Mouse (Mus musculus) CH12.LX (cell line): ENCODE results near the gene Tcirg1. TPM values are rescaled to one million over a fixed set of nuclear protein-coding genes. Genes with fewer than 3 reads are reported as not detected.

Experiments
- DNase-seq: peaks from one replicate; pipeline ENCODE4 v3.0.0-alpha.2; 2013; ENCODE audit errors: extremely low read depth
- H3K27ac ChIP-seq: 2 replicates; pipeline ENCODE4 v1.5.1; 2012; ENCODE audit warnings: low read depth, mild to moderate bottlenecking, control low read depth, moderate library complexity; ENCODE audit not compliant: insufficient read depth
- H3K27me3 ChIP-seq: replicated peaks from 2 replicates; pipeline ENCODE3; 2012; ENCODE audit warnings: inconsistent platforms
- H3K36me3 ChIP-seq, 2 experiments: replicated peaks in 1 of 2; 2 replicates each; pipeline versions ENCODE3 to v1.6.1; 2012; ENCODE audit warnings: inconsistent platforms in 1 of 2, low read length in 1 of 2, mild to moderate bottlenecking in 1 of 2, mixed read lengths in 1 of 2, moderate library complexity in 1 of 2; ENCODE audit not compliant: control insufficient read depth in 1 of 2, insufficient read depth in 1 of 2
- H3K4me1 ChIP-seq, 2 experiments: 2 replicates each; pipeline ENCODE4 v1.6.1; 2012; ENCODE audit warnings: inconsistent platforms in 1 of 2, moderate library complexity in 1 of 2; ENCODE audit not compliant: insufficient read depth in 2 of 2, control insufficient read depth in 1 of 2
- H3K4me2 ChIP-seq: 2 replicates; pipeline ENCODE4 v1.6.1; 2012; ENCODE audit warnings: low read depth, mild to moderate bottlenecking, control low read depth; ENCODE audit not compliant: poor library complexity, insufficient read depth, severe bottlenecking
- H3K4me3 ChIP-seq, 3 experiments: fragments of 150-350 bp in 1 of 3; sonication (generic) in 1 of 3; replicated peaks in 1 of 3; 2 replicates each; pipeline versions ENCODE3 to v1.5.1; 2011 to 2012; ENCODE audit warnings: low read depth in 2 of 3, low read length in 2 of 3, mild to moderate bottlenecking in 2 of 3, moderate library complexity in 2 of 3, control low read depth in 1 of 3, improper control_type of control experiment in 1 of 3, inconsistent platforms in 1 of 3, mixed read lengths in 1 of 3; ENCODE audit not compliant: poor library complexity in 1 of 3
- H3K79me2 ChIP-seq: replicated peaks from 2 replicates; pipeline ENCODE4 v1.6.1; 2012; ENCODE audit warnings: mild to moderate bottlenecking, moderate library complexity; ENCODE audit not compliant: control insufficient read depth, poor library complexity, insufficient read depth, severe bottlenecking; ENCODE audit errors: extremely low read depth
- H3K9ac ChIP-seq: 2 replicates; pipeline ENCODE4 v1.6.1; 2012; ENCODE audit warnings: low read depth, mild to moderate bottlenecking, control low read depth, moderate library complexity; ENCODE audit not compliant: insufficient read depth
- H3K9me3 ChIP-seq: replicated peaks from 2 replicates; pipeline ENCODE3; 2012; ENCODE audit warnings: low read length, inconsistent platforms, mixed read lengths
- CHD1 ChIP-seq: IDR thresholded peaks from 2 replicates; pipeline ENCODE4 v1.6.1; 2012; ENCODE audit warnings: low read depth, low read length, improper control_type of control experiment, inconsistent platforms
- CHD2 ChIP-seq: IDR thresholded peaks from 2 replicates; pipeline ENCODE4 v1.6.1; 2011; ENCODE audit warnings: low read length, improper control_type of control experiment
- CTCF ChIP-seq, 2 experiments: IDR thresholded peaks in 1 of 2; conservative IDR thresholded peaks in 1 of 2; 2 replicates each; pipeline ENCODE4 v1.5.1; 2011 to 2012; ENCODE audit warnings: low read depth in 2 of 2, low read length in 2 of 2, improper control_type of control experiment in 1 of 2, inconsistent platforms in 1 of 2, mild to moderate bottlenecking in 1 of 2, moderate library complexity in 1 of 2
- E2F4 ChIP-seq: IDR thresholded peaks from 2 replicates; pipeline ENCODE4 v1.6.1; 2011; ENCODE audit warnings: low read depth, low read length, improper control_type of control experiment; ENCODE audit not compliant: insufficient replicate concordance
- ELF1 ChIP-seq: IDR thresholded peaks from 2 replicates; pipeline ENCODE4 v1.6.1; 2014; ENCODE audit warnings: low read depth, mild to moderate bottlenecking, inconsistent platforms, low read length, improper control_type of control experiment
- EP300 ChIP-seq: IDR thresholded peaks from 2 replicates; pipeline ENCODE4 v1.6.1; 2011; ENCODE audit warnings: low read length, improper control_type of control experiment
- GABPA ChIP-seq: IDR thresholded peaks from 2 replicates; pipeline ENCODE4 v1.6.1; 2012; ENCODE audit warnings: low read depth, low read length, improper control_type of control experiment, inconsistent platforms; ENCODE audit not compliant: insufficient replicate concordance
- IRF4 ChIP-seq: IDR thresholded peaks from 2 replicates; pipeline ENCODE4 v1.6.1; 2014; ENCODE audit warnings: low read depth, mild to moderate bottlenecking, inconsistent platforms, low read length, improper control_type of control experiment
- JUN ChIP-seq: IDR thresholded peaks from 2 replicates; pipeline ENCODE4 v1.6.1; 2011; ENCODE audit warnings: low read depth, mild to moderate bottlenecking, low read length, improper control_type of control experiment, moderate library complexity; ENCODE audit not compliant: insufficient read depth
- KAT2A ChIP-seq: IDR thresholded peaks from 2 replicates; pipeline ENCODE4 v1.6.1; 2012; ENCODE audit warnings: low read length, improper control_type of control experiment, inconsistent platforms; ENCODE audit not compliant: insufficient replicate concordance
- MAFK ChIP-seq: IDR thresholded peaks from 2 replicates; pipeline ENCODE4 v1.6.1; 2011; ENCODE audit warnings: low read length, improper control_type of control experiment; ENCODE audit not compliant: insufficient replicate concordance
- MAX ChIP-seq: IDR thresholded peaks from 2 replicates; pipeline ENCODE4 v1.6.1; 2011; ENCODE audit warnings: low read length, improper control_type of control experiment
- MAZ ChIP-seq: IDR thresholded peaks from 2 replicates; pipeline ENCODE4 v1.6.1; 2012; ENCODE audit warnings: low read depth, mild to moderate bottlenecking, inconsistent platforms, low read length, improper control_type of control experiment, moderate library complexity
- MXI1 ChIP-seq: IDR thresholded peaks from 2 replicates; pipeline ENCODE4 v1.6.1; 2011; ENCODE audit warnings: mild to moderate bottlenecking, low read depth, low read length, improper control_type of control experiment
- MYC ChIP-seq: IDR thresholded peaks from 2 replicates; pipeline ENCODE4 v1.6.1; 2011; ENCODE audit warnings: low read depth, mild to moderate bottlenecking, improper control_type of control experiment, low read length
- POLR2A ChIP-seq: IDR thresholded peaks from 2 replicates; pipeline ENCODE4 v1.6.1; 2011; ENCODE audit warnings: low read depth, mild to moderate bottlenecking, improper control_type of control experiment, low read length
- POLR2AphosphoS2 ChIP-seq: IDR thresholded peaks from 2 replicates; pipeline ENCODE4 v1.6.1; 2011; ENCODE audit warnings: low read depth, low read length, improper control_type of control experiment
- SIN3A ChIP-seq: IDR thresholded peaks from 2 replicates; pipeline ENCODE4 v1.6.1; 2012; ENCODE audit warnings: low read length, improper control_type of control experiment, inconsistent platforms
- SMC3 ChIP-seq: IDR thresholded peaks from 2 replicates; pipeline ENCODE4 v1.6.1; 2011; ENCODE audit warnings: low read depth, low read length, improper control_type of control experiment
- TBP ChIP-seq: conservative IDR thresholded peaks from 2 replicates; pipeline ENCODE4 v1.6.1; 2011; ENCODE audit warnings: low read depth, low read length, improper control_type of control experiment
- USF1 ChIP-seq: IDR thresholded peaks from 2 replicates; pipeline ENCODE4 v1.6.1; 2014; ENCODE audit warnings: low read depth, mild to moderate bottlenecking, inconsistent platforms, low read length, improper control_type of control experiment
- dilution Hi-C: fragments of 300-500 bp; cut with MboI; formaldehyde crosslinking; loops from 2 replicates; pipeline ENCODE4 v1.14.3; 2020; ENCODE audit warnings: low sequenced_read_pairs; ENCODE audit not compliant: extremely low pct_unique_long_range_greater_than_20kb, extremely low pct_ligation_motif_present
- in situ Hi-C: fragments of 300-500 bp; cut with MboI; formaldehyde crosslinking; loops from 3 replicates; pipeline ENCODE4 v1.14.3; 2019; ENCODE audit warnings: low sequenced_read_pairs, low pct_ligation_motif_present, low pct_unique_long_range_greater_than_20kb, mixed read lengths
- polyA plus RNA-seq: library from polyadenylated mRNA; unstranded; fragments of >175 nt; gene quantifications from 2 replicates; pipeline ENCODE4 v1.2.1, GENCODE M21; 2012; ENCODE audit warnings: low read depth; ENCODE audit not compliant: insufficient read length
- total RNA-seq, 2 experiments: library from RNA; depleted of rRNA; stranded (reverse); fragments of 300-350 nt in 1 of 2; fragments of >200 nt in 1 of 2; gene quantifications; 2 replicates each; pipeline ENCODE4 v1.2.3; 2012 to 2014

The Tcirg1 gene
- total and polyA plus RNA-seq, 3 experiments: 46.6 to 62.8 (median 48.5) TPM

- 0 out of 2 replicates have a peak overlapping the region, but pooled peaks have one; percentile 23 for H3K9ac ChIP-seq
- TF ChIP-seq JUN: no peak
- TF ChIP-seq SIN3A: no peak
- no peak for TF ChIP-seq ELF1
- TF ChIP-seq MYC: no peak
- no peak for TF ChIP-seq CHD1
- TF ChIP-seq SMC3: no peak
- no peak for TF ChIP-seq CHD2
- no peak for TF ChIP-seq E2F4
- TF ChIP-seq POLR2AphosphoS2: no peak
- TF ChIP-seq MAX: no peak
- TF ChIP-seq GABPA: no peak
- TF ChIP-seq MAZ: no peak
- TF ChIP-seq MAFK: no peak
- dilution Hi-C loops (no loop called here), in situ Hi-C loops (no loop called here)
- no peak overlapping the region for H3K27ac ChIP-seq
- H3K4me1 ChIP-seq: peaks cover 12 to 30% of the 10 kb centered on the region in 2 experiments
- no peaks in the 10 kb centered on the region for H3K27me3 ChIP-seq
- no peak overlapping the region for H3K4me3 ChIP-seq
- H3K79me2 ChIP-seq: peaks cover 18% of the 10 kb centered on the region
- no peaks in the 10 kb centered on the region for H3K9me3 ChIP-seq
- peak overlapping the region; percentile 55 for H3K4me2 ChIP-seq
- no peak for DNase-seq
- no peaks in the 10 kb centered on the region for H3K36me3 ChIP-seq
Measured at GRCm38 (mm10) chr19:3855601-3856000, 51.3 kb downstream of the Tcirg1 start.

- no peak overlapping the region for H3K27ac ChIP-seq
- TF ChIP-seq ELF1 (no peak), SIN3A (no peak), MAFK (no peak), MYC (no peak), JUN (no peak), SMC3 (no peak), KAT2A (no peak), CTCF (conservative IDR thresholded peaks at IDR 0.05 in 1 of 2, IDR thresholded peaks at IDR 0.05 in 1 of 2; ENCODE audit: low read depth in 2 of 2, low read length in 2 of 2) (no peak), USF1 (no peak), EP300 (no peak), IRF4 (no peak), POLR2A (no peak), TBP (no peak), MXI1 (no peak), POLR2AphosphoS2 (no peak), MAX (no peak), E2F4 (no peak)
- TF ChIP-seq, all 38 proteins: peak for 0
- H3K4me3 ChIP-seq: no peak overlapping the region
- no peaks in the 10 kb centered on the region for H3K36me3 ChIP-seq
- peak overlapping the region; percentile 22 for H3K4me2 ChIP-seq
- H3K9me3 ChIP-seq: no peaks in the 10 kb centered on the region
- in situ Hi-C loops: no loop called here
- H3K9ac ChIP-seq: no peak overlapping the region
- DNase-seq: no peak
- dilution Hi-C loops: no loop called here
- no peaks in the 10 kb centered on the region for H3K27me3 ChIP-seq
- peaks cover 18% of the 10 kb centered on the region for H3K79me2 ChIP-seq
- H3K4me1 ChIP-seq: peaks cover 12 to 30% of the 10 kb centered on the region in 2 experiments
Measured at GRCm38 (mm10) chr19:3855091-3855490, 51.8 kb downstream of the Tcirg1 start.
